Mouse (Mus musculus) limb, embryonic 15.5 days (tissue): ENCODE results near the gene Gm9507. TPM values are rescaled to one million over a fixed set of nuclear protein-coding genes. Genes with fewer than 3 reads are reported as not detected.

Experiments
- ATAC-seq: fragments of 200-750 bp; cut with Nextera tagmentation; 2 replicates; pipeline ENCODE4 v1.8.0; 2017; ENCODE audit warnings: low read depth, moderate TSS enrichment; ENCODE audit not compliant: insufficient number of reproducible peaks, low FRiP score, low TSS enrichment
- H3K27ac ChIP-seq: fragments of 300-500 bp; sonication (generic); 2 replicates; pipeline ENCODE4 v1.5.1; 2015; ENCODE audit warnings: moderate library complexity, mild to moderate bottlenecking, inconsistent platforms
- H3K27me3 ChIP-seq: fragments of 300-500 bp; sonication (generic); 2 replicates; pipeline ENCODE4 v1.6.1; 2015; ENCODE audit warnings: inconsistent platforms
- H3K36me3 ChIP-seq: fragments of 300-500 bp; sonication (generic); 2 replicates; pipeline ENCODE4 v1.6.1; 2015; ENCODE audit warnings: inconsistent platforms
- H3K4me1 ChIP-seq: fragments of 300-500 bp; sonication (generic); 2 replicates; pipeline ENCODE4 v1.6.1; 2015; ENCODE audit warnings: inconsistent platforms
- H3K4me2 ChIP-seq: fragments of 300-500 bp; sonication (generic); 2 replicates; pipeline ENCODE4 v1.6.1; 2015; ENCODE audit warnings: mild to moderate bottlenecking, inconsistent platforms
- H3K4me3 ChIP-seq: fragments of 300-500 bp; sonication (generic); 2 replicates; pipeline ENCODE4 v1.5.1; 2015; ENCODE audit warnings: mild to moderate bottlenecking, inconsistent platforms
- H3K9ac ChIP-seq: fragments of 300-500 bp; sonication (generic); 2 replicates; pipeline ENCODE4 v1.6.1; 2015; ENCODE audit warnings: inconsistent platforms
- H3K9me3 ChIP-seq: fragments of 300-500 bp; sonication (generic); 2 replicates; pipeline ENCODE4 v1.6.1; 2016; ENCODE audit warnings: inconsistent platforms
- WGBS: fragments of 180-500 bp; shearing (Covaris S2); methylation state at CpG from one replicate; pipeline ENCODE4 v1.1.7; 2015; 5-methylcytosine and 5-hydroxymethylcytosine counted together
- polyA plus RNA-seq: library from polyadenylated mRNA; unstranded; fragments of >200 nt; fragmentation: Nextera tagmentation; extraction: Ambion mirVana; gene quantifications from 2 replicates; pipeline ENCODE4 v1.2.1, GENCODE M21; 2015

Gene Gm9507
- not detected in 2 replicates for polyA plus RNA-seq

- Histone ChIP-seq H3K9ac (no peak within 1 kb of the TSS), H3K4me3 (no peak within 1 kb of the TSS), H3K27me3 (no peaks in the 10 kb centered on the region), H3K36me3 (no peaks in the 10 kb centered on the region), H3K27ac (no peak within 1 kb of the TSS), H3K9me3 (no peaks in the 10 kb centered on the region), H3K4me1 (no peaks in the 10 kb centered on the region), H3K4me2 (no peak within 1 kb of the TSS)
- WGBS = 67% methylated on average over 5 of the region's 5 CpGs
- no peak for ATAC-seq
Measured at GRCm38 (mm10) chr10:77811743-77812142, at the start of gene Gm9507. Gm9507 (minus strand) TSS chr10:77811843.

DNA sequence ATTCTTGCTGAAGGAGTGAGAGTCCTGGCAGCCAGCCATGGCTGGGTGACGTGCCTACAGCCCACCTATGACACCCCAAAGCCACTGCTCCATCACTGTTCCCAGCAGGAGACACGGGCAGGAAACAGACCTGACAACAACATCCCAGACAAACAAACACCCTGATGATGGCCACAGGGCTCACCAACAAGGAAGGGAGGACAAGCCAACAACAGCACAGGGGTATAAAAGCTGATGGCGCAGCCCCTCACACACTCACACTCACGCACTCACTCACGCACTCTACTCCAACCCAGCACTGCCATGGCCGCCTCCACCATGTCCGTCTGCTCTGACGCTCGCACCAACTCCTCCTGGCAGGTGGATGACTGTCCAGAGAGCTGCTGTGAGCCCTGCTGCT, 40.9 kb upstream of the Gm9507 start, which contains the start of gene Gm10318:
Gene Gm10318, plus strand, starts transcription at position 301 of the 400 bp plus-strand sequence.
- WGBS = 64% methylated on average over 9 of the region's 9 CpGs
- Histone ChIP-seq H3K4me3 (no peak within 1 kb of the TSS), H3K4me1 (no peaks in the 10 kb centered on the region), H3K27me3 (no peaks in the 10 kb centered on the region), H3K4me2 (no peak within 1 kb of the TSS), H3K36me3 (no peaks in the 10 kb centered on the region), H3K9me3 (no peaks in the 10 kb centered on the region), H3K27ac (no peak within 1 kb of the TSS), H3K9ac (no peak within 1 kb of the TSS)
- ATAC-seq = no peak

DNA sequence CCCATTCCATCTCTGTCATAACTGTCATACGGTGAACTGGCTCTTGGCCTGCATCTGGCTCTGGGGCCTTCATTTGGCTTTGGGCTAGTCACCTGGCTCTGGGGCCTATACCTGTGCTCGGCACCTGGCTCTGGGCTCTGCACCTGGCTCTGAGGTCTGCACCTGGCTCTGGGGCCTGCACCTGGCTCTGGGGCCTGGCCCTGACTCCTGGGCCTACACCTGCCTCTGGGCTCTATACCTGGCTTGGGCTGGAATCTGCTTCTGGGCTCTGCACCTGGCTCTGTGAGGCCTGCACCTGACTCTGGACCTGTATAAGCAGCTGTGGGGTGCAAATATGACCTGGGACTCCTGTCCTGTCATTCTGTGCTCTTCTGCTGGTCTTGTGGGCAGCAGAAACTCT, 35.9 kb upstream of the Gm9507 start:
- no peaks in the 10 kb centered on the region for H3K9me3 ChIP-seq
- no peaks in the 10 kb centered on the region for H3K4me1 ChIP-seq
- WGBS = 82% methylated on average over 2 of the region's 2 CpGs
- H3K4me2 ChIP-seq = no peak overlapping the region
- no peak overlapping the region for H3K4me3 ChIP-seq
- H3K27me3 ChIP-seq = no peaks in the 10 kb centered on the region
- ATAC-seq = no peak
- no peak overlapping the region for H3K27ac ChIP-seq
- H3K9ac ChIP-seq = no peak overlapping the region
- no peaks in the 10 kb centered on the region for H3K36me3 ChIP-seq

- WGBS = 21% methylated on average over 2 of the region's 2 CpGs
- Histone ChIP-seq H3K27me3 (no peaks in the 10 kb centered on the region), H3K9ac (no peak overlapping the region), H3K9me3 (no peaks in the 10 kb centered on the region), H3K4me1 (no peaks in the 10 kb centered on the region), H3K36me3 (no peaks in the 10 kb centered on the region), H3K4me3 (no peak overlapping the region), H3K27ac (no peak overlapping the region), H3K4me2 (no peak overlapping the region)
- no peak for ATAC-seq
Measured at GRCm38 (mm10) chr10:77846961-77847360, 35.3 kb upstream of the Gm9507 start.

DNA sequence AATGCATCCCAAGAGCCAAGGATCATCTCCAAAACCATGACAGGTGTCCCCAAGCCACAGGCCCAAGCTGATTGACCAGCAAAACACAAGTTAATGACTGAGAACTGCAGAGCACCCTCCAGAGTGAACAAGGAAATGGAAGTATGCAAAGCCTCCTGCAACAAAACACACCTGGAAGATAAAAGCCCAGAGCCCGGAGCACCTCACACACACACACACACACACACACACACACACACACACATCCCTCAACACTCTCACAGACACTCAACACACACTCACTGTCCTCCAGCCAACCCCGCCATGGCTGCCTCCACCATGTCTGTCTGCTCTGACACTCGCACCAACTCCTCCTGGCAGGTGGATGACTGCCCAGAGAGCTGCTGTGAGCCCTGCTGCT, 34.9 kb upstream of the Gm9507 start, which contains the start of gene Gm36176:
Gene Gm36176, plus strand, starts transcription at position 301 of the 400 bp plus-strand sequence.
- H3K4me2 ChIP-seq = no peak within 1 kb of the TSS
- H3K9ac ChIP-seq = no peak within 1 kb of the TSS

GRCm38 (mm10) chr10:77839006-77839405, 27.4 kb upstream of the Gm9507 start:
- Histone ChIP-seq H3K27ac (no peak overlapping the region), H3K9me3 (no peaks in the 10 kb centered on the region), H3K4me3 (no peak overlapping the region), H3K27me3 (no peaks in the 10 kb centered on the region), H3K9ac (no peak overlapping the region), H3K36me3 (no peaks in the 10 kb centered on the region), H3K4me2 (no peak overlapping the region), H3K4me1 (no peaks in the 10 kb centered on the region)
- whole genome bisulfite sequencing = 69% methylated on average over 6 of the region's 6 CpGs
- no peak for ATAC-seq

More for the DNA sequence above, 34.9 kb upstream of the Gm9507 start, which contains the start of gene Gm36176:
- no peaks in the 10 kb centered on the region for H3K4me1 ChIP-seq
- no peaks in the 10 kb centered on the region for H3K27me3 ChIP-seq
- H3K4me3 ChIP-seq = no peak within 1 kb of the TSS
- H3K27ac ChIP-seq = no peak within 1 kb of the TSS
- ATAC-seq = no peak
- 81% methylated on average over 2 of the region's 3 CpGs for WGBS
- H3K9me3 ChIP-seq = no peaks in the 10 kb centered on the region
- H3K36me3 ChIP-seq = no peaks in the 10 kb centered on the region

GRCm38 (mm10) chr10:77835647-77836046, 24.0 kb upstream of the Gm9507 start, which contains the start of gene Krtap10-10:
Krtap10-10 (plus strand) TSS chr10:77835947.
- no peaks in the 10 kb centered on the region for H3K27me3 ChIP-seq
- no peaks in the 10 kb centered on the region for H3K36me3 ChIP-seq
- no peaks in the 10 kb centered on the region for H3K9me3 ChIP-seq
- WGBS = 68% methylated on average over 9 of the region's 9 CpGs
- no peak within 1 kb of the TSS for H3K27ac ChIP-seq
- no peaks in the 10 kb centered on the region for H3K4me1 ChIP-seq
- no peak within 1 kb of the TSS for H3K4me3 ChIP-seq
- no peak within 1 kb of the TSS for H3K9ac ChIP-seq
- no peak within 1 kb of the TSS for H3K4me2 ChIP-seq
- ATAC-seq = no peak

DNA sequence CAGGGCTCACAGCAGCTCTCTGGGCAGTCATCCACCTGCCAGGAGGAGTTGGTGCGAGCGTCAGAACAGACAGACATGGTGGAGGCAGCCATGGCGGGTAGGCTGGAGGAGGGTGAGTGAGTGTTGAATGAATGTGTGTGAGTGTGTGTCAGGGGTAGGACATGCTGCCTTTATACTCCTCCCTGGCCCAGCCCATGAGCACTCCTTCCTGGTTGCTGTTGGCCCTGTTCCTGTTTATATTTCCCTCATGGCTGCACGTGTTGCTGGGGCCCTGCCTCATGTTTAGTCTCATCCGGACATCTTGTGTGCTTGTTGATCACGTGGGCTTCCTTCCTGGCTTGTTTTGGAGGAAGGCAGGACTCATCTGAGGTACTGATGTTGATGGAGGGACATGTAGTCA, 15.3 kb upstream of the Gm9507 start, which contains the start of gene Krtap10-4:
Gene Krtap10-4, minus strand, starts transcription at position 145 of the 400 bp plus-strand sequence.
- H3K4me2 ChIP-seq = no peak within 1 kb of the TSS
- H3K4me3 ChIP-seq = no peak within 1 kb of the TSS
- no peaks in the 10 kb centered on the region for H3K4me1 ChIP-seq
- H3K36me3 ChIP-seq = no peaks in the 10 kb centered on the region
- no peaks in the 10 kb centered on the region for H3K9me3 ChIP-seq
- 69% methylated on average over 6 of the region's 6 CpGs for WGBS
- H3K9ac ChIP-seq = no peak within 1 kb of the TSS
- no peaks in the 10 kb centered on the region for H3K27me3 ChIP-seq
- no peak within 1 kb of the TSS for H3K27ac ChIP-seq
- ATAC-seq = no peak

GRCm38 (mm10) chr10:77819203-77819602, 7.6 kb upstream of the Gm9507 start:
- H3K9ac ChIP-seq = no peak overlapping the region
- ATAC-seq = no peak
- no peaks in the 10 kb centered on the region for H3K27me3 ChIP-seq
- no peak overlapping the region for H3K4me2 ChIP-seq
- H3K4me3 ChIP-seq = no peak overlapping the region
- no peak overlapping the region for H3K27ac ChIP-seq
- H3K4me1 ChIP-seq = no peaks in the 10 kb centered on the region
- no peaks in the 10 kb centered on the region for H3K9me3 ChIP-seq
- WGBS = 31% methylated on average over 4 of the region's 4 CpGs
- no peaks in the 10 kb centered on the region for H3K36me3 ChIP-seq

- no peaks in the 10 kb centered on the region for H3K9me3 ChIP-seq
- ATAC-seq = peak; percentile 54; the same call in 1 of the 2 replicates
- H3K9ac ChIP-seq = no peak overlapping the region
- H3K27ac ChIP-seq = no peak overlapping the region
- no peaks in the 10 kb centered on the region for H3K4me1 ChIP-seq
- no peak overlapping the region for H3K4me2 ChIP-seq
- WGBS = 92% methylated on average over 4 of the region's 4 CpGs
- no peaks in the 10 kb centered on the region for H3K36me3 ChIP-seq
- H3K4me3 ChIP-seq = no peak overlapping the region
- no peaks in the 10 kb centered on the region for H3K27me3 ChIP-seq
Measured at GRCm38 (mm10) chr10:77818523-77818922, 6.9 kb upstream of the Gm9507 start.

GRCm38 (mm10) chr10:77815514-77815913, 3.9 kb upstream of the Gm9507 start:
- ATAC-seq = no peak
- Histone ChIP-seq H3K9me3 (no peaks in the 10 kb centered on the region), H3K4me1 (no peaks in the 10 kb centered on the region), H3K27ac (no peak overlapping the region), H3K36me3 (no peaks in the 10 kb centered on the region), H3K4me2 (no peak overlapping the region), H3K9ac (no peak overlapping the region), H3K27me3 (no peaks in the 10 kb centered on the region), H3K4me3 (no peak overlapping the region)
- 20% methylated on average over 5 of the region's 5 CpGs for WGBS

DNA sequence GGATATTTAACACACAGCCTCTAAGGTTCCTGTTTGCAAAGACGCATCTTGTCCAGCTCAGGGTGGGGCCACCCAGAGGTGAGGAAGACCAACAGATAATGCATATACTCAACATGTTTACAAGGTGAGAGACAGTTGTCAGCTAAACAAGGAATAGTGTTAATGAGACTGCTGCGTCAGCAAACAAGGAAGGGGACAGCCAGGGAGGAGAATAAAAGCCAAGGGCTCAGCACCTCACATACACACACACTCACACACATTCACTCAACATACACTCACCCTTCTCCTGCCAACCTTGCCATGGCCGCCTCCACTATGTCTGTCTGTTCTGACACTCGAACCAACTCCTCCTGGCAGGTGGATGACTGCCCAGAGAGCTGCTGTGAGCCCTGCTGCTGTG, 2.7 kb upstream of the Gm9507 start, which contains the start of gene Gm2696:
Gene Gm2696, plus strand, starts transcription at position 301 of the 400 bp plus-strand sequence.
- H3K4me3 ChIP-seq = no peak within 1 kb of the TSS
- H3K9ac ChIP-seq = no peak within 1 kb of the TSS
- whole genome bisulfite sequencing = 46% methylated on average over 4 of the region's 4 CpGs
- no peak within 1 kb of the TSS for H3K4me2 ChIP-seq
- H3K27me3 ChIP-seq = no peaks in the 10 kb centered on the region
- H3K27ac ChIP-seq = no peak within 1 kb of the TSS
- no peak for ATAC-seq
- H3K36me3 ChIP-seq = no peaks in the 10 kb centered on the region
- H3K9me3 ChIP-seq = no peaks in the 10 kb centered on the region
- no peaks in the 10 kb centered on the region for H3K4me1 ChIP-seq

DNA sequence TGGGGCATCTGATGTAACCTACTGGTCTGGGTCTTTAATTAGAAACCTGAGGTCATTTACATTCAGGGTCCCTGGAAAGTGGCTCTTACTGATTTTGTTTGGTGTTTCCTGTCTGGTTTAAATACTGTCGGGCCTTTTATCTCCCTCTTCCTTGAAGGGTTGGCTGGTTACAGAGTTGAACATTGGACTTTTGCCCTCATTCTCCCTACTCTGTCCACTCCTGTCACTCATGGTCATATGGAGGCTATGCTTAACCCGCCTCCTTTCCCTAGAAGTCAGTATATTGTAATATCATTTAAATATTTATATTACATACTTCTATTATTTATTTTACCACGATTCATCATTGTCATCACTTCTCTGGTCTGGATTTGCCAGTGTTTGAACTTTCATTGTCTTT, 7.5 kb downstream of the Gm9507 start:
- no peak for ATAC-seq
- Histone ChIP-seq H3K9ac (no peak overlapping the region), H3K4me3 (no peak overlapping the region), H3K4me2 (no peak overlapping the region), H3K27ac (no peak overlapping the region), H3K27me3 (no peaks in the 10 kb centered on the region), H3K4me1 (no peaks in the 10 kb centered on the region), H3K9me3 (no peaks in the 10 kb centered on the region), H3K36me3 (no peaks in the 10 kb centered on the region)
- WGBS = 76% methylated on average over 3 of the region's 3 CpGs
